Mouse (Mus musculus): ENCODE measurements around the gene Agtr2. TPM values are rescaled to one million over a fixed set of nuclear protein-coding genes. Genes with fewer than 3 reads are reported as not detected.
"Not testable (repeated sequence)": the region's sequence is repeated elsewhere in the genome, so short reads cannot be mapped to it uniquely, and the experiment has no call there.

Gene Agtr2
- total RNA-seq (2015) (not detected in 2 replicates), total RNA-seq (2017) (not detected in 2 replicates)

DNA sequence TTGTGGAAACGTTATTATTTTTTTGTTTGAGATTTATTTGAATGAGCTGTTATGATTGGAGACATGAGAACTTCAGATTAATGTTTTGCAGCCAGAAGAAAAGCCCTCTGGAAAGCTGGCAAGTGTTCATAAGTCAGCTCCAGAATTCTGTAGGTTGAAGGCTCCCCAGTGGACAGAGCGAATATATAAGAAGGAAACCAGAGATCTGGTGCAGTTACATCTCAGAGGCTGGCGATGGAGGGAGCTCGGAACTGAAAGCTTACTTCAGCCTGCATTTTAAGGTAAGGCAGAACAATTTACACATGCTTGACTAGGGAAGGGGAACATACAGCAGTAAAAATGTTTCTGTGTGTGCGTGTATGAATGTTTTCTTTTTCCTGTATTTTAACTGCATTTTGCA is at the start of gene Agtr2:
Gene Agtr2, plus strand, starts transcription at position 131 of the 400 bp plus-strand sequence.
- no peak for ATAC-seq (replicated peaks; ENCODE audit: poor library complexity)

GRCm38 (mm10) chrX:21452519-21452918 is 31.8 kb upstream of the Agtr2 start:
- ATAC-seq (replicated peaks; ENCODE audit: poor library complexity) = no peak

GRCm38 (mm10) chrX:21488111-21488510 is 3.8 kb downstream of the Agtr2 start:
- no peak for ATAC-seq (replicated peaks; ENCODE audit: poor library complexity)

GRCm38 (mm10) chrX:21500242-21500641 is 15.9 kb downstream of the Agtr2 start:
- no peak for ATAC-seq (replicated peaks; ENCODE audit: poor library complexity)

- not testable (repeated sequence) for ATAC-seq (replicated peaks; ENCODE audit: poor library complexity)
Observed at GRCm38 (mm10) chrX:21507333-21507732, 23.0 kb downstream of the Agtr2 start.

- no peak for ATAC-seq (replicated peaks; ENCODE audit: poor library complexity)
Observed at GRCm38 (mm10) chrX:21522590-21522989, 38.2 kb downstream of the Agtr2 start.

Other genes with a start within 250 kb of the Agtr2 start
- not detected in 2 replicates for gene Slc6a14, start 230.4 kb downstream of the Agtr2 start, total RNA-seq (2015)
- gene Slc6a14, start 230.4 kb downstream of the Agtr2 start, total RNA-seq (2017) = not detected in 2 replicates